Mouse (Mus musculus): ENCODE measurements at regions not wholly inside any gene's neighbourhood (a gene's known extent, or its start where the extent isn't known, plus 50 kb on each side); places are given as distances from the start of the nearest gene placed in this dataset.

- no peak for DNase-seq
These were observed 392.1 kb upstream of the Dcn start for GRCm38 (mm10) chr10:97087286-97087685.

- no peak for DNase-seq
These were observed 389.2 kb upstream of the Dcn start for GRCm38 (mm10) chr10:97090254-97090653.

- no peak for DNase-seq
These were observed 385.5 kb upstream of the Dcn start for GRCm38 (mm10) chr10:97093886-97094285.

GRCm38 (mm10) chr10:97114501-97114900 is 364.9 kb upstream of the Dcn start:
- no peak for DNase-seq

- DNase-seq: no peak
These were observed 356.7 kb upstream of the Dcn start for GRCm38 (mm10) chr10:97122693-97123092.

- no peak for DNase-seq
These were observed 337.8 kb upstream of the Dcn start for GRCm38 (mm10) chr10:97141561-97141960.

- no peak for DNase-seq
These were observed 320.6 kb upstream of the Dcn start for GRCm38 (mm10) chr10:97158561-97159395.

GRCm38 (mm10) chr10:97159396-97159760 is 320.0 kb upstream of the Dcn start:
- no peak for DNase-seq

- DNase-seq: no peak
These were observed 319.4 kb upstream of the Dcn start for GRCm38 (mm10) chr10:97159831-97160575.

GRCm38 (mm10) chr10:97160892-97161291 is 318.5 kb upstream of the Dcn start:
- DNase-seq: no peak

GRCm38 (mm10) chr10:97178468-97178867 is 300.9 kb upstream of the Dcn start:
- DNase-seq: no peak

GRCm38 (mm10) chr10:97189696-97190095 is 289.7 kb upstream of the Dcn start:
- no peak for DNase-seq

- DNase-seq: no peak
These were observed 268.1 kb upstream of the Dcn start for GRCm38 (mm10) chr10:97211238-97211695.

GRCm38 (mm10) chr10:97211785-97212398 is 267.5 kb upstream of the Dcn start:
- DNase-seq: no peak

- no peak for DNase-seq
These were observed 259.9 kb upstream of the Dcn start for GRCm38 (mm10) chr10:97219474-97219873.

- no peak for DNase-seq
These were observed 259.0 kb upstream of the Dcn start for GRCm38 (mm10) chr10:97220431-97220830.

GRCm38 (mm10) chr10:97235631-97236030 is 243.8 kb upstream of the Dcn start:
- no peak for DNase-seq

- DNase-seq: no peak
These were observed 237.9 kb upstream of the Dcn start for GRCm38 (mm10) chr10:97241476-97241875.

GRCm38 (mm10) chr10:97245674-97246073 is 233.7 kb upstream of the Dcn start:
- no peak for DNase-seq

- no peak for DNase-seq
These were observed 230.9 kb upstream of the Dcn start for GRCm38 (mm10) chr10:97248522-97248921.

GRCm38 (mm10) chr10:97249760-97250159 is 229.6 kb upstream of the Dcn start:
- DNase-seq: no peak

- DNase-seq: no peak
These were observed 229.2 kb upstream of the Dcn start for GRCm38 (mm10) chr10:97250167-97250566.

GRCm38 (mm10) chr10:97265959-97266517 is 213.4 kb upstream of the Dcn start:
- DNase-seq: no peak

Measured in thymus, postnatal 4 days (tissue).